Mouse (Mus musculus) C2C12 (cell line): Measurements from ENCODE around the gene Ncoa1.

Experiments used
- CEBPB ChIP-seq: IDR thresholded peaks from one replicate; pipeline ENCODE4 v1.6.1; 2011; ENCODE audit warnings: low read depth, mild to moderate bottlenecking, control low read depth, moderate library complexity
- CTCF ChIP-seq: IDR thresholded peaks from one replicate; pipeline ENCODE4 v1.5.1; 2011; ENCODE audit not compliant: control insufficient read depth, insufficient read depth, insufficient read length
- MAX ChIP-seq: IDR thresholded peaks from one replicate; pipeline ENCODE4 v1.6.1; 2011; ENCODE audit warnings: mild to moderate bottlenecking, control low read depth
- MYOD1 ChIP-seq: IDR thresholded peaks from one replicate; pipeline ENCODE4 v1.6.1; 2011; ENCODE audit warnings: low read depth; ENCODE audit not compliant: control insufficient read depth, insufficient read length
- MYOG ChIP-seq: IDR thresholded peaks from one replicate; pipeline ENCODE4 v1.6.1; 2011; ENCODE audit not compliant: control insufficient read depth, insufficient read length; ENCODE audit errors: extremely low read depth
- USF1 ChIP-seq: IDR thresholded peaks from one replicate; pipeline ENCODE4 v1.6.1; 2011; ENCODE audit warnings: low read depth, mild to moderate bottlenecking, control low read depth, moderate library complexity

DNA sequence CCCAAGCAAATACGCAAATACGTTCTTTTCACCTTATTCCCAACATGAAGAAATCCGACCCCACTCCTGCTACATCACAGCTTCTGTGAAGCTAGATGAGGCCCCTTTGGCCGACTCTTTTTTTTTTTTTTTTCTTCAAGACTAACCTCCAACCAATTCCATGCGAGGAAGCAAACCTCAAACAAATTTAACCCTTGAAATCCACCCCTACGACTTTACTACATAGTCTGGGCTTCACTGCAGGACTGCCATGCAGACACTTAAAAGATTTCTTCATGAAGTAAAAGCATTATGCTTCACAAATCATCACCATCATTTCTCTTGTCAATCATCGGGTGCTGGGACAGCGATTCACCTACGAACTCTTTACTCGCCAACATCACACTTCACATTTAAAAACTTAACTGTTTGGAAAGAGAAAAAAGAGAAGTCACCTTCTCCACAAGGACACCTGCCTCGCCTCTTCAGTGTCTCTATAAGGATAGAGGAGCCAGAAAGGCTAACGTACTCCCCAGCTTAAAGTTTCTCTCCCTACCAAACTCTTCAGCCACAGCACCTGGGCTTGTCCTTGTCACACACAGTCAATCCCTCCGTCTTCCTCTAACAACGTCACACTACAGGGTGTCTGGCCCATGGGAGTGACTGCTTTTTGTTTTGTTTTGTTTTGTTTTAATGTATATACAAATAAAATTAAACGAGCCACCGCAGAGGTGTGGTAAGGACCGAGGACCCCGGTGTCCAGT is 1.6 kb downstream of the Ncoa1 start:
- TF ChIP-seq MAX (no peak), MYOD1 (no peak), CTCF (no peak), USF1 (no peak), CEBPB (no peak), MYOG (no peak)
